Mouse (Mus musculus) spleen, postnatal 0 days (tissue): Measurements from ENCODE around the gene Gas7. TPM values are rescaled to one million over a fixed set of nuclear protein-coding genes. Genes with fewer than 3 reads are reported as not detected.

Experiments
- polyA plus RNA-seq: library from polyadenylated mRNA; unstranded; fragments of >200 nt; fragmentation: Nextera tagmentation; extraction: Ambion mirVana; gene quantifications from 2 replicates; pipeline ENCODE4 v1.2.1, GENCODE M21; 2015

Gene Gas7
- polyA plus RNA-seq: 3.8 and 5.0 TPM in 2 replicates

GRCm38 (mm10) chr11:67454874-67455526 is at the start of gene Gas7:
Gas7 (plus strand) TSS chr11:67455437.

GRCm38 (mm10) chr11:67694703-67695376 is 239.6 kb downstream of the Gas7 start, which contains the start of gene Rcvrn:
Rcvrn (plus strand) TSS chr11:67695326.

Other genes with a start within 250 kb of the Gas7 start
- not detected in 2 replicates for gene Myh4, start 217.4 kb upstream of the Gas7 start, polyA plus RNA-seq
- gene Myh8, start 178.3 kb upstream of the Gas7 start, polyA plus RNA-seq: 3.1 and 3.2 TPM in 2 replicates
- not detected in 2 replicates for gene Myh13, start 133.8 kb upstream of the Gas7 start, polyA plus RNA-seq
- not detected in 2 replicates for gene Rcvrn, start 239.9 kb downstream of the Gas7 start, polyA plus RNA-seq